In genomic region chr6:37721736-37722135, GRCm38 (mm10) we compare ENCODE assay signal across 24 mouse cellular contexts.
DNase-seq lines count a peak whose midpoint lies in the region; ATAC-seq and TF ChIP-seq lines count a peak whose summit lies in the region.
"Had no signal": no experiment of that assay in that cellular context is flagged by ENCODE, and none has a peak within 500 bp of the region (broad histone marks: within the 10 kb centered on the region; RNA-seq: fewer than 3 reads in every experiment).

No protein-coding gene starts in this region.

- TF ChIP-seq POLR2A in liver, adult 2 months (IDR thresholded peaks at IDR 0.05; ENCODE audit: extremely low read depth, insufficient read depth, low read length), result no peak

- H3K27me3 ChIP-seq in liver, adult 2 months (ENCODE audit: control insufficient read depth, insufficient read depth, low read length), result no peaks in the 10 kb centered on the region
- no peaks in the 10 kb centered on the region for H3K27me3 ChIP-seq in liver, embryonic 12.5 days (replicated peaks)
- no peaks in the 10 kb centered on the region for H3K27me3 ChIP-seq in hindbrain, embryonic 11.5 days (ENCODE audit: control insufficient read depth, insufficient read depth, low read length)
- H3K27me3 ChIP-seq: heart, embryonic 13.5 days; hindbrain, embryonic 12.5 days; hindbrain, embryonic 15.5 days had no signal

- no peaks in the 10 kb centered on the region for H3K36me3 ChIP-seq in liver, adult 2 months (ENCODE audit: control insufficient read depth, insufficient read depth, low read length)
- H3K36me3 ChIP-seq in liver, embryonic 12.5 days, result no peaks in the 10 kb centered on the region
- H3K36me3 ChIP-seq in hindbrain, embryonic 11.5 days (ENCODE audit: control insufficient read depth, insufficient read depth, low read length), result no peaks in the 10 kb centered on the region
- H3K36me3 ChIP-seq: heart, embryonic 10.5 days; heart, embryonic 13.5 days; hindbrain, embryonic 12.5 days; hindbrain, embryonic 15.5 days had no signal

- H3K9me3 ChIP-seq in liver, embryonic 12.5 days (replicated peaks), result no peaks in the 10 kb centered on the region
- no peaks in the 10 kb centered on the region for H3K9me3 ChIP-seq in hindbrain, embryonic 11.5 days (ENCODE audit: control insufficient read depth, low read length)
- H3K9me3 ChIP-seq: heart, embryonic 10.5 days; heart, embryonic 13.5 days; hindbrain, embryonic 12.5 days; hindbrain, embryonic 15.5 days had no signal

- WGBS in liver, adult 2 months, result 63% methylated on average over 1 of the region's 1 CpGs
- WGBS in liver, embryonic 12.5 days (ENCODE audit: insufficient replicate concordance), result 55% methylated on average over 1 of the region's 1 CpGs
- 73% methylated on average over 1 of the region's 1 CpGs for WGBS in hindbrain, embryonic 11.5 days

- H3K9ac ChIP-seq in liver, adult 2 months (ENCODE audit: low read depth, low read length), result no peak overlapping the region
- H3K9ac ChIP-seq in liver, embryonic 12.5 days, result no peak overlapping the region
- no peak overlapping the region for H3K9ac ChIP-seq in hindbrain, embryonic 11.5 days (ENCODE audit: low read depth, low read length)
- H3K9ac ChIP-seq: forebrain, postnatal 0 days; heart, embryonic 13.5 days; hindbrain, embryonic 12.5 days; hindbrain, embryonic 15.5 days had no signal

- ATAC-seq in liver, embryonic 12.5 days, result no peak
- ATAC-seq in hindbrain, embryonic 11.5 days (ENCODE audit: low FRiP score), result no peak
- ATAC-seq: forebrain, embryonic 14.5 days; forebrain, postnatal 0 days; intestine, postnatal 0 days had no signal

- no peak overlapping the region for H3K27ac ChIP-seq in liver, adult 2 months (replicated peaks; ENCODE audit: insufficient read depth, low read depth, low read length)
- no peak overlapping the region for H3K27ac ChIP-seq in liver, embryonic 12.5 days
- no peak overlapping the region for H3K27ac ChIP-seq in hindbrain, embryonic 11.5 days (ENCODE audit: low read depth, low read length)
- H3K27ac ChIP-seq: heart, embryonic 10.5 days; heart, embryonic 13.5 days; hindbrain, embryonic 12.5 days; hindbrain, embryonic 15.5 days had no signal

- TF ChIP-seq CTCF in liver, adult 2 months (IDR thresholded peaks at IDR 0.05; ENCODE audit: low read depth, low read length), result no peak

- no peaks in the 10 kb centered on the region for H3K79me2 ChIP-seq in liver, adult 2 months (ENCODE audit: control insufficient read depth, insufficient read depth, low read length)

- peaks cover 1% of the 10 kb centered on the region; the same call in 1 of the 2 replicates for H3K4me1 ChIP-seq in liver, adult 2 months (ENCODE audit: control insufficient read depth, insufficient read depth, low read length)
- no peaks in the 10 kb centered on the region for H3K4me1 ChIP-seq in liver, embryonic 12.5 days
- H3K4me1 ChIP-seq in hindbrain, embryonic 11.5 days (replicated peaks; ENCODE audit: control insufficient read depth, insufficient read depth, low read length), result no peaks in the 10 kb centered on the region
- H3K4me1 ChIP-seq: heart, embryonic 10.5 days; heart, embryonic 13.5 days; hindbrain, embryonic 12.5 days; hindbrain, embryonic 15.5 days had no signal

- peak; percentile 74 for DNase-seq in adrenal gland, adult 2 months
- DNase-seq in adrenal gland, postnatal 4 days (ENCODE audit: low spot score in 2 of 2), result no peak
- DNase-seq in liver, adult 2 months (ENCODE audit: extremely low read depth, low read depth, low spot score), result peak; percentile 12
- DNase-seq in adrenal gland, adult 8-10 months, result peak; percentile 56
- DNase-seq in adrenal gland, postnatal 36 days, result peak; percentile 43 to 48
- DNase-seq in hindbrain, embryonic 11.5 days (ENCODE audit: low spot score), result no peak
- DNase-seq in frontal cortex, postnatal 25 days (ENCODE audit: low spot score in 2 of 2), result no peak
- DNase-seq: B cell, adult 2 months; cerebellum, adult 11-12 months; cerebellum, adult 8-10 months; cerebellum, postnatal 10 days; cerebellum, postnatal 36 days; forebrain, postnatal 0 days; gastrocnemius, postnatal 10 days; heart, postnatal 14 days; heart, postnatal 4 days; kidney, adult 2 months had no signal

- H3K4me3 ChIP-seq in liver, adult 2 months (ENCODE audit: insufficient read depth, low read depth, low read length), result no peak overlapping the region
- no peak overlapping the region for H3K4me3 ChIP-seq in liver, embryonic 12.5 days
- H3K4me3 ChIP-seq in hindbrain, embryonic 11.5 days (ENCODE audit: low read depth, low read length), result no peak overlapping the region
- H3K4me3 ChIP-seq: heart, embryonic 10.5 days; heart, embryonic 13.5 days; hindbrain, embryonic 12.5 days; hindbrain, embryonic 15.5 days had no signal

- H3K4me2 ChIP-seq in liver, embryonic 12.5 days, result no peak overlapping the region
- H3K4me2 ChIP-seq in hindbrain, embryonic 11.5 days (replicated peaks; ENCODE audit: low read depth, low read length), result no peak overlapping the region
- H3K4me2 ChIP-seq: heart, embryonic 13.5 days; hindbrain, embryonic 12.5 days; hindbrain, embryonic 15.5 days had no signal

Comparison
In these comparisons a context has a peak if more than half of its experiments do, and no peak if none do; other contexts are left out.
1. DNase-seq: peak in adrenal gland, adult 2 months (single experiment), liver, adult 2 months (single experiment), adrenal gland, adult 8-10 months (single experiment) and adrenal gland, postnatal 36 days (2 of 2); none in adrenal gland, postnatal 4 days (0 of 2), hindbrain, embryonic 11.5 days (single experiment) and frontal cortex, postnatal 25 days (0 of 2).